Mouse (Mus musculus) regulatory T cell (primary cell): ENCODE measurements at regions not wholly inside any gene's neighbourhood (a gene's known extent, or its start where the extent isn't known, plus 50 kb on each side); places are given as distances from the start of the nearest gene placed in this dataset.

Source experiments
- in situ Hi-C: fragments of 300-600 bp; cut with MboI, MseI; formaldehyde crosslinking; loops from one replicate; pipeline ENCODE4 v1.15.1; 2025; ENCODE audit warnings: high pct_unique_total_duplicates

DNA sequence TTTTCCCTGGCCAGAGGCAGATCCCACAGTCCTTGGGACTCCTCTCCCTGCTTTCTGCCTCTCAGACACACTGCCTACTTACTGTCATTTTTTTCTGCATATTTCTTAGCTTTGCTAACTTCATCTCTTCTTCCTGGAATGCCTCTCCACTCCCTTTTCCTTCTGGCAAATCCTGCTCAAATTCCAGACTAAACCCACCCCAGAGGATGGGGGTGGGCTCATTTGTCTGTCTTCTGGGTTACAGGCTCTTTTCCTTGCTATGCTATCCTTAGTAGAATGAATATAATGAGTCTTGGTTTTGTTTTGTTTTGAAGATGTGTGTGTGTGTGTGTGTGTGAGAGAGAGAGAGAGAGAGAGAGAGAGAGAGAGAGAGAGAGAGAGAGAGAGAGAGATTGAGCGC is 51.9 kb upstream of the Klf9 start:
- in situ Hi-C loops, result no loop called here

DNA sequence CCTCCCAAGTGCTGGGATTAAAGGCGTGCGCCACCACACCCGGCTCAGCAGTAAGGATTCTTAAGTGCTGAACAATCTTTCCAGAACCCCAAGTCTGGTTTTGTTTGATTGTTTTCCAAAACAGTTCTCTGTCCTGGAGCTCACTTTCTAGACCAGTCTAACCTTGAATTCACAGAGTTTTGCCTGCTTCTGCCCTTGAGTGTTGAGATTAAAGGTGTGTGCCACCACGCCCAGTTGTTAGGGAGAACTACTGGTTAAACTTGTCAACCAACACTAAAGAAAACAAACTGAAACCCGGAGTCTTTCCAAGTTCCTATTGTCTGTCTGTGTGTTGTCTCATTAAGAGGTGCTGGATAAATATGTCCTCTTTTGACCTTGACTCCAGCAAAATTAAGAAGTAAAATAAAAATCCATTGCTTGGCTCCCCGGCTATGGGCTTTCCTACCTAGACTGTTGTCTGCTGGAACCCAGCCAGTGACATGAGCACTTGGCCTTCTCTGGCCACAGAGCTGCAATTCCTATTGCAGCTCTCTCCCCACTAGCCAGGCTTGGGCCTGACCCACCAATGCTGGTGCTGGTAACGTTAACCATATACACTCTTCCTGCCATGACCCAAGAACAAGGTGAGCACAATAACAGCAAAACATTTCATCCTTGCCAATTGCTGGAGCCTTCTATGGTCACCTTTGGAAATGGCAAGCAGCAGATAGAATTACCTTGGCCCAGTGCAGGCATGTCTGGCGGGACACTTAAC is 51.1 kb upstream of the Klf9 start:
- in situ Hi-C loops, result no loop called here
